Mouse (Mus musculus): ENCODE measurements around the gene Pfkp.
A peak's percentile ranks its signal among the peaks of the same experiment; 100 is the strongest.

The Pfkp gene

GRCm38 (mm10) chr13:6636976-6637375, 11.6 kb downstream of the Pfkp start:
- no peak for DNase-seq (ENCODE audit: low read depth, low spot score)

GRCm38 (mm10) chr13:6636520-6636919, 12.1 kb downstream of the Pfkp start:
- no peak for DNase-seq (ENCODE audit: low read depth, low spot score)

GRCm38 (mm10) chr13:6635138-6636076, 13.2 kb downstream of the Pfkp start:
- DNase-seq (ENCODE audit: low read depth, low spot score), result no peak

GRCm38 (mm10) chr13:6634063-6634462, 14.5 kb downstream of the Pfkp start:
- no peak for DNase-seq (ENCODE audit: low read depth, low spot score)

- no peak for DNase-seq (ENCODE audit: low read depth, low spot score)
These were observed 15.1 kb downstream of the Pfkp start for GRCm38 (mm10) chr13:6633524-6633923.

GRCm38 (mm10) chr13:6632935-6633334, 15.6 kb downstream of the Pfkp start:
- DNase-seq (ENCODE audit: low read depth, low spot score), result no peak

GRCm38 (mm10) chr13:6632513-6632912, 16.1 kb downstream of the Pfkp start:
- no peak for DNase-seq (ENCODE audit: low read depth, low spot score)

- DNase-seq (ENCODE audit: low read depth, low spot score), result no peak
These were observed 16.6 kb downstream of the Pfkp start for GRCm38 (mm10) chr13:6631772-6632510.

GRCm38 (mm10) chr13:6630660-6631059, 17.9 kb downstream of the Pfkp start:
- DNase-seq (ENCODE audit: low read depth, low spot score), result no peak

GRCm38 (mm10) chr13:6629927-6630326, 18.6 kb downstream of the Pfkp start:
- DNase-seq (ENCODE audit: low read depth, low spot score), result no peak

GRCm38 (mm10) chr13:6628998-6629764, 19.4 kb downstream of the Pfkp start:
- DNase-seq (ENCODE audit: low read depth, low spot score), result no peak

GRCm38 (mm10) chr13:6628261-6628660, 20.3 kb downstream of the Pfkp start:
- no peak for DNase-seq (ENCODE audit: low read depth, low spot score)

- no peak for DNase-seq (ENCODE audit: low read depth, low spot score)
These were observed 21.2 kb downstream of the Pfkp start for GRCm38 (mm10) chr13:6627352-6627751.

GRCm38 (mm10) chr13:6626508-6627114, 22.0 kb downstream of the Pfkp start:
- DNase-seq (ENCODE audit: low read depth, low spot score), result no peak

- DNase-seq (ENCODE audit: low read depth, low spot score), result no peak
These were observed 22.6 kb downstream of the Pfkp start for GRCm38 (mm10) chr13:6625942-6626341.

- no peak for DNase-seq (ENCODE audit: low read depth, low spot score)
These were observed 24.0 kb downstream of the Pfkp start for GRCm38 (mm10) chr13:6624604-6625003.

- no peak for DNase-seq (ENCODE audit: low read depth, low spot score)
These were observed 24.5 kb downstream of the Pfkp start for GRCm38 (mm10) chr13:6624121-6624520.

- DNase-seq (ENCODE audit: low read depth, low spot score), result no peak
These were observed 26.7 kb downstream of the Pfkp start for GRCm38 (mm10) chr13:6621831-6622230.

- DNase-seq (ENCODE audit: low read depth, low spot score), result no peak
These were observed 28.3 kb downstream of the Pfkp start for GRCm38 (mm10) chr13:6620250-6620649.

GRCm38 (mm10) chr13:6618711-6619110, 29.9 kb downstream of the Pfkp start:
- DNase-seq (ENCODE audit: low read depth, low spot score), result peak; percentile 41

GRCm38 (mm10) chr13:6613690-6614445, 34.7 kb downstream of the Pfkp start:
- no peak for DNase-seq (ENCODE audit: low read depth, low spot score)

Data from telencephalon, adult 2 months (tissue).